Mouse (Mus musculus) heart, adult 8-10 months (tissue): ENCODE measurements around the gene Zswim5. TPM values are rescaled to one million over a fixed set of nuclear protein-coding genes. Genes with fewer than 3 reads are reported as not detected.

Experiments
- DNase-seq: peaks from one replicate; pipeline ENCODE4 v3.0.0; 2022; ENCODE audit warnings: low spot score
- total RNA-seq, 4 experiments: library from RNA; stranded (reverse); gene quantifications; 2 replicates each; pipeline ENCODE4 v1.2.4; 2022

Zswim5 gene
- total RNA-seq, 4 experiments from 2014 or later, result 0.82 to 1.4 (median 0.92) TPM

DNA sequence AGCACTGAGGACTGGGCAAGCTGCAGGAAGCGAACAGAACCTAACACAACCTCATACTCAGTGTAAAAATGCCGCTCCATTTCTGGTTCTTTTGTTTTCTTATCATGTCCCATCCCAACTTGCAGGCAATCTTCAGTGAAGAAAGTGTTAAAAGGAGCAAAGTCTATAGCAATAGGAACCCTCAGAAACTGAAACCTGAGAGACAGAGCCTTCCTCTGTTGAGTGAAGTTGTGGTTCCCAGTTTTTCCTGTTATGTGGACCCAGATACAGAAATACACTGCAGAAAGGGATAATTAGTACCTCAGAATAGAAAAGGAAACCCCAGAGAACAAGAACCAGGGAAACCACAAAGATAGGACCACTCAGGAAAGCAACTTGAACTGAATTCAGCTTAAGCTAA, 36.1 kb downstream of the Zswim5 start:
- DNase-seq, result no peak

DNA sequence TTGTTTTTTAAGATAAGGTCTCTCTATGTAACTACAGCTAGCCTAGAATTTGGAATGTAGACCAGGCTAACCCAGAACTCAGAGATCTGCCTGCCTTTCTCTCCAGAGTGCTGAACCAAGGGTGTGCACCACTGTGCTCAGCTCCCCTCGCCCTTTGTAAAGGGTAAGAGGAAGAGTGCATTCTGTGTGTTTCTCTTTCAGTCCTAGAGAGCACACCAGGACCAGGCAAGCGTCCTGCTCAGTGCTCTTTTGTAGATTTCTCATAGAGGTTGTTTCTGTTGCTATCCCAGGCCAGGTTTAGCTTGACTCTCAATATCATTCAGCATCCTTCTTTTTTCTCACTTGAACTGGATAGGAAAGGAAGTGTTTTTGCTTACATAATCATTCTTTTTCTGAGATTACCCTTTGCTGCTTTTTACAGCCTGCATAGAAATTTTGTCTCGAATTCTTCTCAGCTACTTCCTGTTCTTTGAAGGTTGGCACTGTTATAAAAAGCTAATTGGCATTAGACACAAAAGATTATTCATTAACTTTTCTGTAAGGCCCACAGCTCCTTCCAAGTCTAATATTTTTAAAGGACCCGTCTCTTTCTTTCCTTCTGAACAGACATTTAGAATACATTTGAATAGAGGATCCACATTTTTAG, 51.0 kb downstream of the Zswim5 start:
- DNase-seq, result no peak

DNA sequence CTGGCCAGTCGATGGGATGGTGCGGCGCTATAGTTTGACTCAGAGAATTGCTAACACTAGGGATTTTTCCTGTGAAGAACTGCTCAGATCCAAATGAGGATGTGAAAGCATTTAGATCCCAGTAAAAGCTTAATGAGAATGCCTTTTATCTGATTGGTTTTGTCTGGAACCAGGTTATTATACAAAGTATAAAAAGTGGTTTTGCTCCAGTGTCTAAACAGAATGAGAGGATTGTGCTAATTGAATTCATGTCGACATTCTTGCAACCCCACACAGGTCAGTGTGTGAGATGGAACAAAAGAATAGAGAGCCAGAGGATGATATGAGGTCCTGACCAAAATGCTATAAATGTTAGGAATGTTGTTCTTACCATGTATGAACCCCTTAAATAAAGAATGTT, 62.4 kb downstream of the Zswim5 start:
- no peak for DNase-seq

DNA sequence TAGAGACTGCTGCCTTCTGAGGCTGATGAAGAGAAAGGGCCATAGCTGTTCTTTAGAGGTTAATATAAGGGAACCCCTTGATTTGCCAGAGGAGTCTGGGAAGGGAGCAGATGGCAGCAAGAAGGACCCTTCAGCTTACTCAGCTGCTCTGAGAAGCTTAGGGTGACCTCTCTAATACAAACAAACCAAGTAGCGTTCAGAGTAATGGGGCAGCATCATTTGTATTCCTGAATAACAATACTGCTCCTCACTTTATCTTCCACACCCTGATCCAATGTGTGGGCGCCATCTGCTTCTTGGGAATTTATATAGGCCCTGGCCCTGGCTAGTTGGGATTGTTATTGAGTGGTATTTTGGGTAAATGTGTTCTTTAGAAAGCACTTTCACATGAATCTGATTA, 65.5 kb downstream of the Zswim5 start:
- no peak for DNase-seq

DNA sequence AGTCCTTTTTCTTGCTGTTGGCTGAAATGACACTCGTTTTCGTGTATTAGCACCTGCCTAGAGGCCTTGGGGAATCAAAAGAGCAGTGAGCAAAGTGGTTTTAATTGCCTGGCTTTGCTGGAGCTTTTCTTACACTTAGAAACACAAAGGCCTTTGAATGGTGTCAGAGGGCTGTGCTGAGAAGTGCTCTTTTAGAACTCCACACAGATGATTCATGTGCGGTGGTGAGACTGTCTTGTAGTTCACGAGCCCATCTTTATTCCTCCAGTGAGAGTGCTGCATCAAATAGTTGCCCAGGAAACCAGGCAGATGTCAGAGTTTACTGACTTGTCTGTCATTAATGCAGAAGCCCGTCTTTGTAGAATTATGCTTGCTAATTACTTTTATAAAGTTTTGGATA, 66.9 kb downstream of the Zswim5 start:
- no peak for DNase-seq

DNA sequence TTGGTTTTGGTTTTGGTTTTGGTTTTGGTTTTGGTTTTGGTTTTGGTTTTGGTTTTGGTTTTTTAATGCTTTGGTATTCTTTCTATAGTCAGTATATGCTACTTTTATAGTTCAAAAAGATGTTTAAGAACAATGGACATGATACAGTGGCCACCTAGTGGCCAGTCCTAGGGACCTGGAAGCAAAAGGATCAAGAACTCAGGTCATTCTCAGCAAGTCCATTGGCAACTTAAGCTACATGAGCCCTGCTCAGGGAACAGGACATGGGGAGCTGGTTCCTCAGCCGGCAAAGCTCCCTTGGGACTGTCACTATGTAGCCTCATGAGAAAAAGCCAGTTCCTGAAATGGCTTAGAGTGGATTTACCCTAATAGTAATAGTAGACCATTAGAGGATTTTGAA, 74.5 kb downstream of the Zswim5 start:
- DNase-seq, result no peak

DNA sequence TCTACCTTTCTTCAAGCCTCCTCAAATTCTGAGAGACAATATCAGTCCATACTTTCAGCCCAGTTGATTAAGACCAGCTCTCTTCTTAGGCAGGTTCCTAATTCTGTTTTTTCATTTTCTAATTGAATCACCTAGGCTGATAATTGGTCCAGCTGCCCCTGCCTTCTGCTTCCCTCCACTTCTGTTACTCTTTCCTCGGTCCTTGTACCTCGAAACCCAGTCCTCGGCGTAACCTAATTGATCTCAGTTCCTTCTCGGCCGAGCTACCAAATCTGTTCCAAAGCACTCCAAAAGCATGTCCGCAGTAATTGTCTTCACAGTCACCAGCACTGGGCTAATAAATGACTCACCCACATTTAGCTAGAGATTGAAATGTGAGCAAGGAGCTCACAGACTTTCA, 77.8 kb downstream of the Zswim5 start:
- no peak for DNase-seq

DNA sequence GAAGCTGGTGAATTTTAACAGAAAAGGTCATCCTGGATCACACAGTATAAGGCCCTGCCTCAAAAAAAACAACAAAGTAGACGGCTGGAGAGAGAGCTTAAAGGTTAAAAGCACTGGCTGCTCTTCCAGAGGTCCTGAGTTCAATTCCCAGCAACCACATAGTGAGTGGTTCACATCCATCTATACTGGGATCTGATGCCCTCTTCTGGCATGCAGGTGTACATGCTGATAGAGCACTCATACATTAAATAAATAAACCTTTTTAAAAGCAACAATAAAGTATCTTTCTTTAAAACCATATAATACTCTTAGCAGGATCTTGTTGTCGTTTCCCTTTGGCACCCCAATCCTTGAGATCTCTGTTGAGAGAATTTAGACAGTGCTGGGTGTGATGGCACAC, 99.3 kb downstream of the Zswim5 start:
- DNase-seq, result no peak

DNA sequence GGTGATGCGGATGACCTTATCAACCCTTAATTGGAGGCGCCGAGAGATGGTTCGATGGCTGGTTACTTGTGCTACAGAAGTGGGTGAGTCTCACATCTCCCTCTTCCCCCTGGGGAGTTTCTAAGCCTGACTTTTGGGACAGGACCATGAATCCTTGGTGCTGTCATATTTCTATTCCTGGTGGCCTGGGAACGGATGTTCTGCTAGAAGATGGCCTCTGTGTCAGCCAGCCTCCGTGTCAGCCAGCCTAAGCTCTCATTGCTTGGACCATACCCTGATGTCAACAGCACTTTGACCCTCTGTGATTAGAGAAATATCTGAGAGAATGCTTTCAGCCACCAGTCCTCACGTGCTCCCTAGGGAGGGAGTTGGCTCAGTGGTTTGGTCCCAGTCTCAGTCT, 108.5 kb downstream of the Zswim5 start:
- DNase-seq, result no peak

DNA sequence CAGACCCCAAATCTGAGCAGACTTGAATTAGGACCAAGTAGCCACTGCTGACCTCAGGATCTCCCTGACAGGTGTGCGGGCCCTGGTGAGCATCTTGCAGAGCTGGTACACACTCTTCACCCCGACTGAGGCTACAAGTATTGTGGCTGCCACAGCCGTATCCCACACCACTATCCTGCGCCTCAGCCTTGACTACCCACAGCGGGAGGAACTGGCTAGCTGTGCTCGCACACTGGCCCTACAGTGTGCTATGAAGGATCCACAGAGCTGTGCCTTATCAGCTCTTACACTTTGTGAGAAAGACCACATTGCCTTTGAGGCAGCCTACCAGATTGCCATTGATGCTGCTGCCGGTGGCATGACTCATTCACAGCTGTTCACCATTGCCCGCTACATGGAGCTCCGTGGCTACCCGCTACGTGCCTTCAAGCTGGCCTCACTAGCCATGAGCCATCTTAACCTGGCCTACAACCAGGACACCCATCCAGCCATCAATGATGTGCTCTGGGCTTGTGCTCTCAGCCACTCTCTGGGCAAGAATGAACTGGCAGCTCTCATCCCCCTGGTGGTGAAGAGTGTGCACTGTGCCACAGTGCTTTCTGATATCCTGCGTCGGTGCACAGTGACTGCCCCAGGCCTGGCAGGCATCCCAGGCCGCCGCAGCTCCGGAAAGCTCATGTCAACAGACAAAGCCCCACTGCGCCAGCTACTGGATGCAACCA, 109.4 kb downstream of the Zswim5 start:
- DNase-seq, result peak; percentile 41

DNA sequence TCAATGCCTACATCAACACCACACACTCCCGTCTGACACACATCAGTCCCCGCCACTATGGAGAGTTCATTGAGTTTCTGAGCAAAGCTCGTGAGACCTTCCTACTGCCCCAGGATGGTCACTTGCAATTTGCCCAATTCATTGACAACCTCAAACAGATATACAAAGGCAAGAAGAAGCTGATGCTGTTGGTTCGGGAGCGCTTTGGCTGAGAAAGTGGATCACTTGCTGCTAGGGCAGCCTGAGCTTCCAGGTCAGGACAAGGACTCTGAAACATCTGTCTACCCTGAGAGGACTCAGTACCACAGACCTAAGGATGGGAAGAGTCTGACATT, 109.9 kb downstream of the Zswim5 start:
- DNase-seq, result no peak

DNA sequence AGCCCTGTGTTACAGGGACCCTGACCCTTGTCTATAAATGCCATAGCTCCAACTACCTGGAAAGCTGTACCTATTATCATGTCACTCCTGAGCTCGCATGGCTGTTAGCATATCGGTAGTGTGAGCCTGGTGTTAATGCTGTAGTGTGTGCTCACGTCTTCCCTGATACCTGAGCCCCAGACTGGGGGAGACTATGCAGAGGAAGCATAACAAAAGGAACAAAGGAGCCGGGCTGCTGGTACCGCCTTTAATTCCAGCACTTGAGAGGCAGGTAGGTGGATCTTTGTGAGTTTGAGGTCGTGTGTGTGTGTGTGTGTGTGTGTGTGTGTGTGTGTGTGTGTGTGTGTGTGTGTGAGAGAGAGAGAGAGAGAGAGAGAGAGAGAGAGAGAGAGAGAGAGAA, 112.6 kb downstream of the Zswim5 start:
- DNase-seq, result no peak

DNA sequence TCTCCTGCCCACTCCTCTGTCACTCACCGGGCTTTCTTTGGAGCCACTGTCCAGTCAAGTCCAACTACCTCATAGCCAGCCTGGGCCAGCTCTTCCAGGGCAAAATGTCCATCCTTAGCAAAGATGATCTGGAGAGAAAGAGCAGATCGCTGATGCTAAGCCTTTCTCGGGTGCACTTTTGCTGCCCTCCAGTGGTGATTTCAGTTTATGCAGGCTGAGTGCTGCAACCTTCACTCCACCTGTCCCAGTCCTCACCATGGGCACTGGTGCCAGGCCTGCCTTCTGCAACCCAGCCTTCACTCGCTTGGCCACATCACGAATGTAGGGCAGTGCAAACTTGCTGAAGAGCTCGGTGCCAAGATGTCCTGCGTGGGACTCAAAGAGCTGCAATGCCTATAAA, 114.2 kb downstream of the Zswim5 start:
- peak; percentile 76 for DNase-seq

DNA sequence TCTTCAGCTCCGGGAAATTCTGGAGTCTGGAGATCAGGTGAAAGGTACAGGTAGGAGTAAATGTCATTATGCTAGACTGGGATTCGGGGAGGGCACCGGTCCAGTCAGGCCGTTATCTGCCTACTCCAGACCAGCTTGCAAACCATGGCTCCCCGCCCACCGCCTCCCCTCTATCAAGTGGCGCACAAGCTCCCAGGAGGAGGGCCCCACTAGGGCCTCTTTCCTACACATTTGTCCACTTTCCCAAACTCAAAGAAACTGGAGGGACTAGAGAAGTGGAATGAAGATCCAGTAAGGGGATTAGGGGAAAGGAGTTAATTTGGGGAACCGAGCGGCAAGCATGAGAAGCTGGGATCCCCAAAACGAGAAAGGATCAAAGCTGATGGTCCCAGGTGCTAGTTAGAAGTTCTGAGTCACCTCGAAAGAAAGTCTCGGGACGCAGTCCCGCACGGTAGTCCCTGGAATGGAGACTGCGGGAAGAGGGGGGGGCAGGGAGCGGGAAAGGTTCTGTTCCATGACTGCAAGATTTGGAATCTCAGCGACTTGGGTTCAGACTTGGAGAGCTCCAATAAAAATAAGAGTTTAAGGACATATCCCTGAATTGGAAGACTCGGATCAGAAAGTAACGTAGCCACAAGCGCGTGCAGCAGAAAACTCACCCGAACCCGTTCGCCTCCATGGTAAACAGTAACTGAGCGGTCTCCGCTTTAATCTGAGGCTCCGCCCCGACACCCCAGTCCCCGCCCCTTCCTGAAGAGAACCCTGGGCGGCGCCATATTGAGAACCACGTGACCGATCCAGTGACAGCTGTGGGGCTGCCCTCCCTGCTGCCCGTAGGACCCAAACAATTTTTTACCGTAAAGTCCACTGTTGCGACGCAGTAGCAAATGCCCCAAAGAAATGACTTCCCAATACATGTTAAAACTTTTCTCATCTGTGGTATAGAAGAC, 116.8 kb downstream of the Zswim5 start, which contains the start of gene Urod:
Urod (minus strand) TSS at position 742 of the 950 bp plus-strand sequence.
- peak; percentile 96 for DNase-seq

DNA sequence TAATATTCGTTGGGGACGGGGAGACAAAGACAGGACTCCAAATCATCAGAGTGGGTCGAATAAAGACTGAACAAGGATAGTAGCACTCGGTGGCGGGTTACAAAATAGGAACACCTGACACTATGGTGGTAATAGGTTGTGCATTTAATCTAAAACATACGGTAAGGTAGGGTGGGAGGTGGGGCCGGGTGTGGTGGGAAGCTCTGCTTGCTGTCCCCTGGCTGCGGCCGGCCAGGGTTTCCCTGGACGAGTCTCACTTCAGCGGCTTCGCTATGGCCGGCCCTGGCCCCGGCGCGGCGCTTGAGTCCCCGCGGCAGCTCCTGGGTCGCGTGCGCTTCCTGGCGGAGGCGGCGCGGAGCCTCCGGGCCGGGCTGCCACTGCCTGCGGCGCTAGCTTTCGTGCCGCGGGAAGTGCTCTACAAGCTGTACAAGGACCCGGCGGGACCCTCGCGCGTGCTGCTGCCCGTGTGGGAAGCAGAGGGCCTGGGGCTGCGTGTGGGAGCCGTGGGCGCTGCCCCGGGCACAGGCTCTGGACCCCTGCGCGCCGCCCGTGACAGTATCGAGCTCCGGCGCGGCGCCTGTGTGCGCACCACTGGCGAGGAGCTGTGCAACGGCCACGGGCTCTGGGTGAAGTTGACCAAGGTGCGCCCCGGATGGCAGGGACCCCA, 118.1 kb downstream of the Zswim5 start, which contains the start of gene Hectd3:
Hectd3 (plus strand) TSS at position 187 of the 667 bp plus-strand sequence.
- DNase-seq, result peak; percentile 71

DNA sequence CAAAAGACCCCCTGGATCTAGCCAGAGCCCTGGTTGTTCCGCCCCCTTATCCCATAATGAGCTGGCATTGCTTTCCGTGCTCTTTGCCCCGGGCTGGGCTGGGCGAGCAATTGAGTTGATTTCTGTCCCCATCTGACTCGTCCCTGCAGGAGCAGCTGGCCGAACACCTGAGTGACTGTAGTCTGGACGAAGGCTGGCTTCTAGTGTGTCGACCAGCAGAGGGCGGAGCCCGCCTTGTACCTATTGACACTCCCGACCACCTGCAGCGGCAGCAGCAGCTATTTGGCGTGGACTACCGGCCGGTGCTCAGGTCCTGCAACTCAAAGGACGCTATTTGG, 118.6 kb downstream of the Zswim5 start:
- DNase-seq, result peak; percentile 28

DNA sequence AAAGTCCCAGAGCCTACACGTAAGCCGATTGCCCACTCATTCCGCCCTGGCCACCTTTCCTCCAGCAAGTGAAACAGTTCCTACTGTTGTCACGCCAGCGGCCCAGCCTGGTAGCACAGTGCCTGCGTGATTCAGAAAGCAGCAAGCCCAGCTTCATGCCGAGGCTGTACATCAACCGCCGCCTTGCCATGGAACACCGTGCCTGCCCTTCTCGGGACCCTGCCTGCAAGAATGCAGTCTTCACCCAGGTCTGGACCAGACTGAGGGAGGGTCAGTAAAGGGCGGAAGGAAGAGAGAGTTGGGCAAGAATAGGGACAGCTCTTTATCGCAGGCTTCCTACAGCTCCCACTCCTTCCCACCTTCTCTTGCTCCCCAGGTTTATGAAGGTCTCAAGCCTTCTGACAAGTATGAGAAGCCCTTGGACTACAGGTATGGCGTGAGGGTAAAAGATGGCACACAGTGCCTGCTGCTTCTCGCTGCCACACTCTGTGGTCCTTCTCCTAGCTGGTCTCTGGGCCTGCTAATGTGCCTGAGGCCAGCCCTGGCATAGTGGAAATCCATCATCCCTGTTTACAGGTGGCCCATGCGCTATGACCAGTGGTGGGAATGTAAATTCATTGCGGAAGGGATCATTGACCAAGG, 122.5 kb downstream of the Zswim5 start:
- DNase-seq, result no peak

DNA sequence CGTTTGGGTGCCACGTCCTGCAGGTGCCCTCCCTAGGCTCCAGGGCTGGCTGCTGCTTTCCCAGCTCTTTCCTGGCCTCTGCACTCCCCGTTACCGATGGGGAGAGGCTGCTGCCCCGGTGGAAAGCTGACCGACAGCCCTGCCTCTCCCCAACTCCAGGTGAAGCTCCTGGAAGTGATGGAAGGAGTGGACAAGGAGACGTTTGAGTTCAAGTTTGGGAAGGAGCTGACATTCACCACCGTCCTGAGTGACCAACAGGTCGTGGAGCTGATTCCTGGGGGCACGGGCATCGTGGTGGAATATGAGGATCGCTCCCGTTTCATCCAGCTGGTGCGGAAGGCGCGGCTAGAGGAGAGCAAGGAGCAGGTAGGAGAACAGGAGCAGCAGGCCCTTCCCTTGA, 124.8 kb downstream of the Zswim5 start:
- no peak for DNase-seq

DNA sequence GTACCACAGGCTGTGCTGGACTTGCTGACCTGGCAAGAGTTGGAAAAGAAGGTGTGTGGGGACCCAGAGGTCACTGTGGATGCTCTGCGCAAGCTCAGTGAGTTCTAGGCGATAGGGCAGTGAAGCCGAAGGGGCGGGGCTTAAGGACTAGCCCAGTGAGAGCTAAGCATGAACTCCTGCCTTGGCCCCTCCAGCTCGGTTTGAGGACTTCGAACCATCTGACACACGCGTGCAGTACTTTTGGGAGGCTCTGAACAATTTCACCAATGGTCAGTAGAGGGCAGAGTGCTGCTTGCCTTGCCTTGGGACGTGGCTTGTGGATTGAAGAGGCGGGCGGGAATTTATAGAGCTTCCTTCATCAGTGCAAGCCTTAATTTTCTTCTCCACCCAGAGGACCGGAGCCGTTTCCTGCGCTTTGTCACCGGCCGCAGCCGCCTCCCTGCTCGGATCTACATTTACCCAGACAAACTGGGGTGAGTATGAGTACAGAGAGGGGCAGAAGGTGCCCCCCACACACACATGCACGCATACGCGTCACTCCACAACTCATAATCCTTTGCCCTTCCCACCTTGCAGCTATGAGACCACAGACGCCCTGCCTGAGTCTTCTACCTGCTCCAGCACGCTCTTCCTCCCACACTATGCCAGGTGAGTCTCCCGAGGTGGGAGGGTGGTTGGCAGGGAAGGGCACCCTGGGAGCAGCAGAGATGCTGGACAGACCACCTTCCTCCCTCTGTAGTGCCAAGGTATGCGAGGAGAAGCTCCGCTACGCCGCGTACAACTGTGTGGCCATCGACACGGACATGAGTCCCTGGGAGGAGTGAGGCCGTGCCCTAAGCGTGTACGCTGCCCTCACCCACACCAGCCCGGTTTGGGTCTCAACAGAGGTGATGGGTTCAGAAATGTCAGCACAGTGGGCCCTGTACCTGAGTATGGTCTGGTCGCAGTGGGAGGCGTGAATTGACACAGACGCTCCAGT, 125.7 kb downstream of the Zswim5 start:
- peak; percentile 68 for DNase-seq

DNA sequence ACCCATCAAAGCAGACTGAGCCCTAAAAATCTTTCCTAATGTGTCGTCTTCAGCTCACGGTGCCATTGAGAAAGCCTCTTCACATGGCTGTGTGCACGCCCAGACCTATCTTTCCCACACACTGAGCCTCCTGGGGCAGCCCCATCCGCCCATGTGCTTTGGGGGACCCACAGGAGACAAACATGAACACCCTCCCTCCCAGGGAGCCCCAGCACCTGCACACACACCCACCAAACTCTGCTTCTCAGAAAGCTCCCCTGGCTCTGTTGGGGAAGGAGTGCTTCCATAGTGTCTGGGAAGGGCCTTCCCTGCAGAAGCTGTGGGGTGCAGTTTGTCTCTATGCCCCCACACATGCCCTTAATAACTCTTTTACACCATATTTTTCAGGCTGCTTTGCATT, 127.5 kb downstream of the Zswim5 start:
- DNase-seq, result no peak
